Mouse (Mus musculus) liver, adult 2 months (tissue): ENCODE results near the gene Klhdc7b.

Experiments
- CTCF ChIP-seq: fragments of 200-500 bp; IDR thresholded peaks from 2 replicates; pipeline ENCODE4 v1.5.1; 2011; ENCODE audit warnings: low read depth, low read length, control low read depth
- POLR2A ChIP-seq: fragments of 200-500 bp; IDR thresholded peaks from 2 replicates; pipeline ENCODE4 v1.6.1; 2011; ENCODE audit warnings: low read length, control low read depth; ENCODE audit not compliant: insufficient read depth; ENCODE audit errors: extremely low read depth

GRCm38 (mm10) chr15:89399716-89400115 lies 15.0 kb downstream of the Klhdc7b start:
- TF ChIP-seq POLR2A (no peak), CTCF (no peak)
